Mouse (Mus musculus): ENCODE measurements around the gene Tnnt1.
"Not testable (repeated sequence)": the region's sequence is repeated elsewhere in the genome, so short reads cannot be mapped to it uniquely, and the experiment has no call there.

Gene Tnnt1

DNA sequence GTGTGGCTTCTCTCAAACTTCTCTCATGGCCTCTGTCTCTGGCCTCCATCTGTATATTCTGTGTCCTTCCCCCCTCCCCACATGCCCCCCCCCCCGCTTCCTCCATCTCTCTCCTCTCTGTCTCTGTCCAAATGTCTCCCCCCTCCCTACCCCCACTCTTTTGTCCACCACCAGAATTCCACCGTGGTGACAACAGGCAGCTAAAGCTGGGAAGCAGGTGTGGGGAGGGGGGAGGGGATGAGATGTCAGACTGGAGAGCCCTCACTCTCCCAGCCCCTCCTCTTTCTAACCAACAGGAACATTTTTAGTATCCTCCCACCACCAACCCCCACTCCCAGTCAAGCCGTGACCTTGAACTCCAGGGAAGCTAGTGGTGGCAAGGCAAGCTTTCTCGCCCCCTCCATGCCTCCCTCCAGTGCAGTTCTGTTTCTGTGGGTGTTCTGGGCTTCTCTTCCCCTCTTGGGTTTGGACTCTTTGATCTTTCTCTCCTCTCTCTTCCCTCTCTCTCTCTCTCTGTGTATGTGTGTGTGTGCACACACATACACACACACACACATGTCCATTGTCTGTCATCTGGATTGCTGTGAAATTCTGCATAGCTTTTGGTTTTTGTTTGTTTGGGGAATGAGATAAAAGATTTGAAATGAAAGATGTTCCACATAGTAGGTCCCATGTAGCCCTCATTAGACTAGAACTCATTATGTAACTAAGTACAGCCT is at the start of gene Tnnt1:
TSS of gene Tnnt1 (minus strand) at position 51 of the 719 bp plus-strand sequence.
- DNase-seq: no peak

DNA sequence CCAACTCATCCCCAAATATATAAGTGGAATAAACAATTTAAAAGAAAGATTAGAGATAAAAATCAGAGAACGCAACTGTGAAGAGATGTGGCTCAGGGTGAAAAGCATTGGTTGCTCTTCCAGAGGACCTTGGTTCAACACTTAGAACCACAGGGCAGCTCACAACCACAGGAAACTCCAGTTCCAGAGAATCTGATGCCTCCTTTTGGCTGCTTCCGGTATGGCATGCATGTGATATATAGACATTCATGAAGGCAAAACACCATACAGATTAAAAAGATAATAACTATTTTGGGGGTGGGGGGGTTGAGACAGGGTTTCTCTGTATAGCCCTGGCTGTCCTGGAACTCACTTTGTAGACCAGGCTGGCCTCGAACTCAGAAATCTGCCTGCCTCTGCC is 46.5 kb upstream of the Tnnt1 start:
- peak; percentile 11 for DNase-seq

DNA sequence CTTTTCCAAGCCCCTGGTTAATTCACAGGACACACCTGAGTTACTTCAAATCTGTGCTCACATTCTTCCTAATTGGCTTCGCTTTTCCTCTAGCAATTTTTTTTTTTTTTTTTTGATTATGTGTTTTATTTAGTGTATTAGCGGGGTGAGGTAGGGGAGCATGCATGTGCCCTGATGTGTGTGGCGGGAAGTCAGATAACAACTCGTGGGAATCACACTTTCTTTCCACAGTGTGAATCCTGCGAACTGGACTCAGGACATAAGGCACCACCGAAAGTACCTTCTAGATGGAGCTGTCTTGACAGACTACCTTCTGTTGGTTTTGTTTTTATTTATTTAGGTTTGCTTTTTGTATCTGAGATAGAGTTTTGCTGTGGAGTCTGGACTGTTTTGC is 41.0 kb upstream of the Tnnt1 start:
- no peak for DNase-seq

DNA sequence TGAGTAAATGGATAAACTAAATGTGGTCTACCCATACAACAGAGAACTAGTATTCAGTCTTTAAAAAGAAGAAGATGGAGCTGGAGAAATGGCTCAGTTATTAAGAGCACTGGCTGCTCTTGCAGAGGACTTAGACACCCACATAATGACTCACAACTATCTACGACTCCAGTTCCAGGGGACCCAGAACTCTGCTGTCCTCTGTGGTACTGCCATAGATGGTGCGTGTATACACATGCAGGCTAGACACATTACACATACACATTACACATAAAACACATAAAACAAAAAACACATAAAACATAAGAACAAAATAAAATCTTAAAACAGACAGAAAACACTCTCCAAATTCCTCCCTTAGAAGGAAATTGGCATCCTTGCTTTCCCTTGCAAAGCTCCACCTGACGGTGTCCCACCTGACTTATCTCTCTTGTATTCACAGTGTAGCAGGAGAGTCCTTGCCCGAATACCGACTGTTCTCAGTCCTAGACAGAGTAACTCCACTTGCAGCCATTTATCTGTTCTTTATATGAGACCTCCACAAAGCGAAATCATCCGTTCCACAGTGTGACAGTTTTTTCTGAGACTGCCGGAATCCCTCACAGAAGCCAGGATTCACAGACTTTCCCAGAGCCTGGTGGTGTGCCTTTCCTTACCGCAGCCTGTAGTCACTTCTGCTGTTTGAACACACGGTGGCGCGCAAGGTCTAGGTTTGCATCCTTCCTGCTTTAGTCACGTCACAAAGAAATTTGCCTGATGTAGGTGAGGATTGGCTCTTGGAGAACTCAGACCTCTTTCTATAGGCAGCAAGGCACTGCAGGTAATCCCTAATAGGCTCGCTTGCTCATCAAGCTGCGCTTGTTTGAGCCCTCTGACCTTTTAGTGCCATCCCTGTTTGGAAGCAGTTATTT is 40.3 kb upstream of the Tnnt1 start:
- peak; percentile 74 for DNase-seq

DNA sequence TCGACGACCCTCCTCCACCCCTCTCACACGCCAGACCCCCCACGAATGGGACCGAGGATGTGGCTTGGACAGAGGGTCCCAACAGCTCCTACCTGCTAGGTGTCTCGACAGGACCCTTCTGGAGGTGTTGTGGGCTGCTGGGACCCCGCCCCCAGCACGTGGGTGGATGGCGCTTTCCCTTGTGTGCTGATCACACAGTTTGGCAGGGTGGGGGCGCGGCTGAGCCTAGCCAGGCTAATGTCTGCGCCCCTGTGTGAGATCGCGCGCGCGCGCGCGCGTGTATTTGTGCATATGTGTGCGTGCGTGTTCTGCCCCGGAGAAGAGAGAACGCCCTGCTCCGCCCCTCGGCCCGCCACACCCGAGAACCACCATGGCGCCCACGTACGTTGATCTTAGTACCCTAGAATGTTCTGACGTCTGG is 31.0 kb upstream of the Tnnt1 start, which contains the start of gene Syt5:
TSS of gene Syt5 (minus strand) at position 321 of the 421 bp plus-strand sequence.
- DNase-seq: no peak

DNA sequence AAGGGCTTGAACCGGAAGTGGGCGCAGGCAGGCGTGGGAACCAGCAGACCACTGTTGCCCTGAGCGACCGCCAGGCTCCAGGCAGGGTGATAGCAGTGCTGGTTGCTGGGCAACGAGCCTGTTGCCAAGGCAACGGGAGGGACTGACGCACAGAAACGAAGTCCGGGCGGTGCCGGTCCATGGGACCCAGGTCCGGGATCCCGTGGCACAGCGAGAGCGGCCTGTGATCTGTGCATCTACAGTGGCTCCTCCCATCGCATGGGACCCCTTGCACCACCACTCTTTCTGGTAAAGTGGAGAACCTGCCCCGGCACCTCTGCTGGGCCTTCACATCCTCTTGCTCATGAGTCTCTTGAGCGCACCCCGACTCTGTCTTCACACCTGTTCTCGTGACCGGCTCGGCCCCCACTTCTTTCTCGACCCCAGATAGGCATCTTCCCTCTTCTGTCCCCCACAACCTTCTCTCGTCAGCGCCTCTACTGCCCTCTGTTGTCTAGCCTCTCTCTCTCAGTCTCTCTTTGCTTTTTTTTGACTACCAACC is 30.5 kb upstream of the Tnnt1 start:
- DNase-seq: no peak

DNA sequence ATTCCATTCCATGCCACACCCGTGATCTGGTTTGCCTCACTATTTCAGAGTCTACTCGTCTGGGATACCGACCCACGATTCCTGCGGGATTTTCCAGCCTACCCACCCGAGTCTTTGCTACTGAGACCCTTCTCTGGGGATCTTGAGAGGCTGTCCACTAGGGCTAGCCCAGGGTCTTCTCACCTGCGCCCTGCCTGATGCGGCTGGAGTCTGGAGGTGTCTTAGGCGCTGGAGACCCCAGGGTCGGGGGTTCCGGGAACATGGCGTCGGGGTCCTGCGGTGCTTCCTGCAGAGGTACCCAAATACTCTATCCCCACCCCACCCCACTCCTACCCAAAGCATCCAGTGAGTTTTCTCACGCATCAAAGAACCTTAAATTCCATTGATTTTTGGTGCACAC is 29.9 kb upstream of the Tnnt1 start:
- DNase-seq: no peak

DNA sequence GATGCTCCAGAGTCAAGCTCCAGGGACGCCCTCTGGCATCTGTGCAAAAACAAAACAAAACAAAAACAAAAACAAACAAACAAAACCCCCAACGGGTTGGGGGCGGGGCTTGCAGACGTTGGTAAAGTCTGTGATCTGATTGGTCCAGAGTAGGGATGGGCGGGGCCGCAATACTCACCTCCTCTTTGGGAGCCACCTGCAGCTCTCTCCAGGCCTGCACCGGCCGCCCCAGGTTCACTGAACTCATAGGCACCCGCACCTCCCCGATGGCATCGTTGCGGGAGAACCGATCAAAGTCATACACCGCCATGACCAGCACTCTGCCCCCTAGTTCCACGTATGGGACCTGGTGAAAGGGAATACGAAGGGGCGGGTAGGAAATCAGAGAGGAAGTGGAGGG is 25.8 kb upstream of the Tnnt1 start:
- peak; percentile 21 for DNase-seq

DNA sequence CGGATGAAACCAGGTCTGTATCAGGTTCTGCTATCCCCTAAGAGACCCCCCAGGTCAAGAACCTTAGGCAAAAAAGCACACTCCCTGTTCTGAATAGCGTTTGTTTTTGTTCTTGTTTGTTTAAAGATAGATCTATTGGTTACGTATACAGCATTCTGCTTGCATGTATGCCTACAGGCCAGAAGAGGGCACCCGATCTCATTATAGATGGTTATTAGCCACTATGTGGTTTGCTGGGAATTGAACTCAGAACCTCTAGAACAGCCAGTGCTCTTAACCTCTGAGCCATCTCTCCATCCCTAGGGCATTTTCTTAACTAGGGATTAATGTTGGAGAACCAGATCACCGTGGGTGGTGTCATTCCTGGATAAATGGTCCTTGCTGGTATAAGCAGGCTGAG is 25.2 kb upstream of the Tnnt1 start:
- DNase-seq: no peak

DNA sequence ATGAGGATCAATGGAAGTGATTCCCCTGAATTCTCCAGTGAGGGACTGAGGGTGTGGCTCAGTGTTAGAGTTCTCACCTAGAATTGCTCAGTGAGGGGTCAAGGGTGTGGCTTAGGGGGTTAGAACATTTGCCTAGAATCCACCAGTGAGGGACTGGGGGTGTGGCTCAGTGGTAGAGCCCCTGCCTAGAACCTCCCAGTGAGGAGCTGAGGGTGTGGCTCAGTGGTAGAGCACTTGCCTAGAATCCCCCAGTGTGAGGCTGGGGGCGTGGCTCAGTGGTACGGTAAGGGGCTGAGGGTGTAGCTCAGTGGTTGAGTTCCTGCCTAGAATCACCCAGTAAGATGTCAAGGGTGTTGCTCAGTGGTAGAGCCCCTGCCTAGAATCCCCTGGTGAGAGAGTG is 22.8 kb upstream of the Tnnt1 start:
- DNase-seq: no peak

DNA sequence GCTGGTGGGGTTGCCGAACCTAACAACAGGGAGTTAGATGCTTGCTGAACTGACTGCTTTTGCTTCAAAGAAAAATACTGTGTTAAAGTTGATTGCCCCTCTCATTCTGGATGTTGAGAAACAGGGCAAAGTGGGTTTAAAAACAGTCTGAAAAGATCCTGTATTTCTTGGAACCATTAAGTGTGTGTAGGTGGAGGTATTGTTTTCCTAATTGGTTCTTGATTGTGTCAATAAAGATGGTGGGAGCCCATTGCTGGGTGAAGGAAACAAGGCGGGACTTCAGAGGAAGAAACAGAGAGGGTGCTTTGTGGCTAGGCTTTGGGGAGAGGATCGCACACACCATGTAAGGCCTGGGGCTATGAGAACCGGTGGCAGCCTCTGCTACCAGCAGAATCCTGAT is 21.0 kb upstream of the Tnnt1 start:
- no peak for DNase-seq

DNA sequence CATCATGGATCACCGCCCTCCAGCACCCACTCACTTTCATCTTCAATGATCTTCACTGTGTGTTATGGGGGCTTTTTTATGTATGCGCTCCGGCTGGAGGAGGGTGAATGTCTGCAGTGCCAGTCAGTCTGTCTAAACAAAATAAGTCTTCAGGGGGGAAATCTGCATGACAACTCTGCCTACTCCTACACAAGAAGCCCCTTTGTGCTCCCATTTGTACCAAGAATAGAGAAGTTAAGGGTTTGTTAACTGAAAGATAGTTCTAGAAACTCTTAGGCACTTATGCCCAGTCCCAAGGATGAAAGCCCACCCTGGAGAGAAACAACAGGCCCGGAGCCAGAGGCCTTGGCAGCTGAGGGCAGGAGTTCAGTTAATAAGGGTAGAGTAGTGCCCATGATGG is 20.2 kb upstream of the Tnnt1 start:
- DNase-seq: no peak

DNA sequence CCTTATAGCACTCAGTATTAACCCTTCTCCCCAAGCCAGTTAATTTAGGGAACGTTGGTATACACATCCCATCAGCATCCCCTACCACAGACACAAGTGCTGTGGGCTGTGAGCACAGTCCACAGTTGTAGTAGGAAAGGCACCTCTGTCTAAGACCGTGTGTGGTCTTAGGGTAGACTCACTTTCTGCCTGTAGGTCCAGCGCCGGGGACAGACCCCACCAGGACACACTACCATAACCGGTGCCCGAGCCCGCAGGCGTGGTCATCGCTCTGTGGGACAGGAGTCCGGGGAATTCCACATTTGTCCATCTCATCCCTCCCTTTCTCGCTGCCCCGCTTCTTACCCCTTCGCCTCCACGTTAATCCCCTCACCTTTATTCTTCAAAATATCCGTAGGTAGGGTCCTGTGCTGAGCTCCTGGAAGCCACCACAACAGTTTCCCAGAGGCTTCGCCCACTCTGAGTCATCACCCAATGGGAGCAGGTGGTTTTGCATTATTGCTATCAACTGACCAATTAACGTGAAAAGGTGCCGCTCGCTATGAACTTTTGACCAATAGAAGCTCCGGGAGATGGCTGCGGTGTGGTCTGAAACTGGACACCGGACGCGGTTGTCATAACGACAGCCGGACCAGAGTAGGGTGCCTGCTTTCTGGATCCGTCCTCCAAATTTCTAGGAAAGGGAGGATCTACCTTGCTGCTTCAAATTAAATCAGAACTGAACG is 16.0 kb upstream of the Tnnt1 start, which contains the start of gene Dnaaf3:
TSS of gene Dnaaf3 (minus strand) at position 449 of the 725 bp plus-strand sequence.
- no peak for DNase-seq

DNA sequence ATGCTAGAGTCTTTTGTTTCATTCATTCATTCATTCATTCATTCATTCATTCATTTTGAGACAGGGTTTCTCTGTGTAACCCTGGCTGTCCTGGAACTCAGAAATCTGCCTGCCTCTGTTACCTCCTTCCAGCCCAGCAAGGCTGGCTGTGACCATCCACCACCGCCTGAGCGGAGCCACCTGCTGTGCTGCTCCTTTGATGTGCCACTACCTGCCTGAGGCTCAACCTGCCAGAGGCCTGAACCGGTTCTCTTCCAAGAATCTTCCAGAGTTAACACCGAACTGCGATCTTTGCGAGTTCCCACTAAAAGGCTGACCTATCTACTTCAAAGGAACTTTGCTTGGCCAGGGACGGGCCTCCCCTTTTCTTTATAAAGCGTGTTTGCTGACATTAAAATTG is 14.0 kb upstream of the Tnnt1 start:
- DNase-seq: not testable (repeated sequence)

DNA sequence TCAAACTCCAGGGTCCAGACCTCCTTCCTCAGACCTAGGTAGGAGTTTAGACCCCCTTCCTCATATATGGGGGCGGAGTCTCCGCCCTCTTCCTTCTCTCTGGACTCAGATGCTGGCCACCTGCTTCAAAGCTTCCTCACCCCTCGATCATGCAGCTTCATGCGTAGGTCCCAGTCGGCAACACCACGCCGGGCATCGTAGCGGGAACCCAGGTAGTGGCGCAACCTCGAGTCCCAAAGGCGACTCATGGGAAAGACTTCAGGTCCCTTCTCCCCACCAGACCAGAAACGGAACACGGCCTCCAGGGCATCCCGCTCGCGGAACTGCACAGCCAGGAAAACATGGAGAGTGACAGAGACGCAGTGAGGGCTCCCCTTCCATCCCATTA is 11.1 kb upstream of the Tnnt1 start:
- DNase-seq: no peak

DNA sequence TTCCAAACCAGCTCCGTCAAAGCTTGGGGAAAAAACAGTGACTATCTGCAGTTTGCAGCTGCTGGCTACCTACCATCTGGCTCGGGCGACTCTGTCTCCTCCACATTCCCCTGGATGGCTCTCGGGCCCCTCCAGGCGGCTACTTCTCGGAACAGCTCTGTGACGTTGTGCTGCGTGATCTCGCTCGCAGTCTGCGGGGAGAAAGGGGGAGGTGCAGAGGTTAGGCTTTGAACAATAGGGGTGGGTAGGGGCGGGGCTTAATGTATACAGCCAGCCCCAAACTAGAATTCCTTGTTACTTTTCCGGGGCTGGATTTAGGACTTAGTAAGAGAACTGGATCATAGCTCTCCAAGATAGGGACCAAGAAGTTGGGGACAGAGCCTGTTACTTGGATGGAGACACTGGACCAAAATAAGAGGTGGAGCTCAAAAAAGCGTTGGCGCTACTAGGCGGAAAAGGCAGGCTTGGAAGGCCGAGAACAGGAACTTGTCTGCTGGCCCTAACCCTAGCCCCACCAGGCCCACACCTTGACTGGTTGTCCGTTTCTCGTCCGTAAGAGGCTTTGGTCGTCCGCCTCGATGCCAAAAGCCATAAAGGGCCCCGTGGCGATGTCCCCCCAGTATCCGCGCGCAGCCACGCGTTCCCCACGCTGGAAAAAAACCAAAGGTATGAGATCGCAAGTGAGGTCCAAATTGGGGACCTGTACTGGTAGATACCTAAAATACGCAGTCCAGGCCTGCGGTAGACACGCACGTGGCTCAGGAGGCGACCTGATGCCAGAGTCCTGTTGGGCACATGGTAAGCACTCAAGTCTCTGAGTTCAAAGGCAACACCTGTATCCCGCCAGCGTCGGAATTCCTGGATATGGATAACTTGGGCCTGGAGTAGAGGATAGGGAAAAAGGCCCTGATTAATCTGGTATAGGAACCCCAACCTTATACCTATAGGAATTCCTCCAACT is 10.4 kb upstream of the Tnnt1 start:
- DNase-seq: peak; percentile 76

DNA sequence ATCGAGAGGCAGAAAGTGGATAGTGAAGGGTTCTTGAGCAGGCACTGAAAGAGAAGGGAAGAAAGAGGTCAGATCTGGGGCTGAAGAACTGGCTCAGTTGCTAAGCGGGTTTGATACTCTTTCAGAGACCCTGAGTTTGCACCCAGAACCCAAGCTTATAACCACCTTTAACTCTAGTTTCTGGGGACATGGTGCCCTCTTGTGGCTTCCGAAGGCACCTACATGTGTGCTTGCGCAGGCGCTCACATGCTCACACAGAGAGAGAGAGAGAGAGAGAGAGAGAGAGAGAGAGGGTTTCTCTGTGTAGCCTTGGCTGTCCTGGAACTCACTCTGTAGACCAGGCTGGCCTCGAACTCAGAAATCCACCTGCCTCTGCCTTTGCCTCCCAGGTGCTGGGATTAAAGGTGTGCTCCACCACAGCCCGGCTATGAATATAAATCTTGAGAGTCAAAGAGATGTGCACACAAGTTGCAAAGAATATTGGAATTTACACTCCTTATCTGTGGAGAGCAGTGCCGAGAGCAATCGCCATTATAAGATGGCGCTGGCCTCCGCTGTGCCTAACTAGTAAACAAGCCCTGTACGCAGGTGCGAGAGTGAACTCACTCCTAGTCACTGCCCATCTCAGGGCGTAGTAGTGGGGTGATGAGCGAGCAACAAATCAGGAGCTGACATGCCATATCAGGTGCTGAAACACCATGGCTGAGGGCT is 8.2 kb upstream of the Tnnt1 start, which contains the start of gene Tnni3:
TSS of gene Tnni3 (minus strand) at position 18 of the 711 bp plus-strand sequence.
- DNase-seq: peak; percentile 61

DNA sequence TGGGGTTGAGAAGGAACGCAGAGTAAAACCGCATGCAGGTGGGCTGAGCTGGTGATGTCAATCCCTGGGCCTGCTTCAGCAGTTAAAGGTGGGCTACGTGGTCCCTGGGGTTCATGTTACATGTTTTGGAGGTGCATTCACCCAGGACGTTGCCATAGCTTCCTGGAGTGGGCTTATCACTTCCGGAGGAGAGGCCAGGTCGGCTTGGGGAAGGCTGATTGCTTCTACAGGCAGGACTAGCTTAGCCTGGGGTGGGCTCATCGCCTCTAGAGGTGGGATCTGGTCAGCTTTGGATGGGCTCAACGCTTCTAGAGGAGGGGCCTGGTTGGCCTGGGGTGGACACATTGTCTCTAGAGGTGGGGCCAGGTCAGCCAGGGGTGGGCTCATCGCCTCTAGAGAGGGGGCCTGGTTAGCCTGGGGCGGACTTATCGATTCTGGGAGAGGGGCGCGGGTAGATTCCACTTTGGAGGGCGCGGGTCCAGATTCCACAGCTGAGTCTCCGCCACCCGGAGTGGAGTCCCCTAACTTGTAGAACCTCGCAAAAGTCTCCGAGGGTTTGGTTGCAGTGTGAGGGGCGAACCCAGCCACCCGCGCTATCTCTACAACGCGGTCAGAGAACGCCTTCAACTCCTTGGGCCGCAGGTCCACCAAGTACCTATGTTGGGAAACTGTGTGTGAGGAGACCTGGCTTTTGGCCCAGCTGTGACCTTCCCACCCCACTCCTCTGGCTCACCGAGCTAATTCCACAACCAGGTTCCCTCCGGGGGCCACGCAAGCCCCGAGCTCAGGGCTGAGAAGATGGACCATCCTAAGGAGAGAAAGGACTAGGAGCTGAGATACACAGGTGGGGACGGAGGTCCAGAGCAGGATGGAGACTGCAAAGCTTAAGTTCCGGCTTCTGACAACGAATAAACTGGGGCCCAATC is 7.3 kb upstream of the Tnnt1 start:
- no peak for DNase-seq

DNA sequence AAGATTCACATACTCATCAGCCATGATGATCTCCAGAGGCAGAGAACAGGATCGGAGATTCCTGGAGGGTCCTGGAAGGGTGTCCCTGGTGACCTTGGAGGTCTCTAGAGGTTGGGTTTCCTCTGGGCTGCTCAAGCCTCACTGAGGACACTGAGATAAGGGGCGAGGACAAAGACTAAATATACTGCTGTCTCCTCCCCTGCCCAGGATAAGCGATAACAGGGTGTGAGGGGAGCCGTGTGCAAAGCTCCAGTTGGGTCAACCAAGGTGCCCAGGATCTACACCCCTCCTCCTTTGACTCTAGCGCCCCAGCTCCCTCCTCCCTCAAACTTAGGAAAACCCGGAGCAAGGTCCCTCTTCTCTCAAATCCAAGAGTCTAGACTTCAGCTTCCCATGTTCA is 6.1 kb upstream of the Tnnt1 start:
- DNase-seq: no peak
